Mouse (Mus musculus): ENCODE results near the gene Rab3a.

Gene Rab3a

GRCm38 (mm10) chr8:70801156-70801555 lies 46.7 kb downstream of the Rab3a start:
- DNase-seq (ENCODE audit: low spot score in 2 of 2), result no peak

GRCm38 (mm10) chr8:70801830-70802229 lies 47.4 kb downstream of the Rab3a start:
- DNase-seq (ENCODE audit: low spot score in 2 of 2), result no peak

GRCm38 (mm10) chr8:70802786-70803510 lies 48.5 kb downstream of the Rab3a start:
- no peak for DNase-seq (ENCODE audit: low spot score in 2 of 2)

- DNase-seq (ENCODE audit: low spot score in 2 of 2), result peak in 1 of 2 experiments; percentile 47
Observed at GRCm38 (mm10) chr8:70803761-70804480, 49.4 kb downstream of the Rab3a start.

- DNase-seq (ENCODE audit: low spot score in 2 of 2), result peak; percentile 80 to 89
Observed at GRCm38 (mm10) chr8:70804481-70805206, 50.2 kb downstream of the Rab3a start, which contains the start of gene Mast3. Mast3 (minus strand) TSS chr8:70805054.

- no peak for DNase-seq (ENCODE audit: low spot score in 2 of 2)
Observed at GRCm38 (mm10) chr8:70806541-70806940, 52.1 kb downstream of the Rab3a start.

- no peak for DNase-seq (ENCODE audit: low spot score in 2 of 2)
Observed at GRCm38 (mm10) chr8:70807304-70807703, 52.8 kb downstream of the Rab3a start.

GRCm38 (mm10) chr8:70808239-70808638 lies 53.8 kb downstream of the Rab3a start, which contains the start of gene Il12rb1:
Il12rb1 (plus strand) TSS chr8:70808449.
- no peak for DNase-seq (ENCODE audit: low spot score in 2 of 2)

Data from urinary bladder, postnatal 4 days (tissue).